Mouse (Mus musculus) erythroblast, embryonic 14.5 days (primary cell): ENCODE results near the gene Pdcl3. TPM values are rescaled to one million over a fixed set of nuclear protein-coding genes. Genes with fewer than 3 reads are reported as not detected.
A peak's percentile ranks its signal among the peaks of the same experiment; 100 is the strongest.

Experiments
- H3K27me3 ChIP-seq: 2 replicates; pipeline ENCODE4 v1.6.1; 2012; ENCODE audit warnings: inconsistent platforms; ENCODE audit not compliant: control insufficient read depth
- H3K36me3 ChIP-seq: 2 replicates; pipeline ENCODE4 v1.6.1; 2012; ENCODE audit warnings: mild to moderate bottlenecking, inconsistent platforms; ENCODE audit not compliant: control insufficient read depth
- H3K4me1 ChIP-seq: 2 replicates; pipeline ENCODE4 v1.6.1; 2012; ENCODE audit warnings: inconsistent platforms; ENCODE audit not compliant: control insufficient read depth
- H3K4me3 ChIP-seq: replicated peaks from 2 replicates; pipeline ENCODE3; 2012; ENCODE audit warnings: moderate library complexity, mild to moderate bottlenecking, inconsistent platforms
- H3K9me3 ChIP-seq: 2 replicates; pipeline ENCODE4 v1.6.1; 2012; ENCODE audit warnings: low read length, inconsistent platforms, mixed read lengths; ENCODE audit not compliant: control insufficient read depth
- GATA1 ChIP-seq: IDR thresholded peaks from 2 replicates; pipeline ENCODE4 v1.6.1; 2012; ENCODE audit warnings: low read length, inconsistent platforms, mixed read lengths
- TAL1 ChIP-seq: IDR thresholded peaks from 3 replicates; pipeline ENCODE4 v1.6.1; 2012; ENCODE audit warnings: low read length, inconsistent platforms, mixed read lengths
- polyA plus RNA-seq: library from polyadenylated mRNA; stranded (reverse); fragments of >175 nt; gene quantifications from 2 replicates; pipeline ENCODE4 v1.2.3, GENCODE M21; 2012

Pdcl3 gene
- polyA plus RNA-seq, 1 experiment: 0.99 TPM

GRCm38 (mm10) chr1:38987080-38987864 lies 1.9 kb downstream of the Pdcl3 start:
- H3K36me3 ChIP-seq: peaks cover 4% of the 10 kb centered on the region
- peak overlapping the region; percentile 89 for H3K4me3 ChIP-seq
- no peaks in the 10 kb centered on the region for H3K9me3 ChIP-seq
- H3K27me3 ChIP-seq: no peaks in the 10 kb centered on the region
- peaks cover 21% of the 10 kb centered on the region for H3K4me1 ChIP-seq
- TF ChIP-seq GATA1 (no peak), TAL1 (no peak)

- H3K27me3 ChIP-seq: no peaks in the 10 kb centered on the region
- H3K36me3 ChIP-seq: peaks cover 5% of the 10 kb centered on the region
- peaks cover 21% of the 10 kb centered on the region for H3K4me1 ChIP-seq
- TF ChIP-seq TAL1: no peak
- TF ChIP-seq GATA1: no peak
- no peaks in the 10 kb centered on the region for H3K9me3 ChIP-seq
- H3K4me3 ChIP-seq: peak overlapping the region; percentile 89
Observed at GRCm38 (mm10) chr1:38987865-38988211, 2.4 kb downstream of the Pdcl3 start.

- Histone ChIP-seq H3K4me1 (peaks cover 21% of the 10 kb centered on the region), H3K4me3 (peak overlapping the region; percentile 89), H3K27me3 (no peaks in the 10 kb centered on the region), H3K9me3 (no peaks in the 10 kb centered on the region), H3K36me3 (peaks cover 5% of the 10 kb centered on the region)
- TF ChIP-seq GATA1 (no peak), TAL1 (no peak)
Observed at GRCm38 (mm10) chr1:38988357-38988756, 2.9 kb downstream of the Pdcl3 start.

GRCm38 (mm10) chr1:38992365-38992764 lies 7.0 kb downstream of the Pdcl3 start:
- peaks cover 31% of the 10 kb centered on the region for H3K36me3 ChIP-seq

GRCm38 (mm10) chr1:39001106-39001505 lies 15.7 kb downstream of the Pdcl3 start:
- Histone ChIP-seq H3K4me3 (no peak overlapping the region), H3K9me3 (no peaks in the 10 kb centered on the region), H3K27me3 (no peaks in the 10 kb centered on the region), H3K36me3 (peaks cover 15% of the 10 kb centered on the region), H3K4me1 (no peaks in the 10 kb centered on the region)
- TF ChIP-seq TAL1 (no peak), GATA1 (no peak)

More at GRCm38 (mm10) chr1:38992365-38992764, 7.0 kb downstream of the Pdcl3 start:
- Histone ChIP-seq H3K9me3 (no peaks in the 10 kb centered on the region), H3K27me3 (no peaks in the 10 kb centered on the region), H3K4me1 (peaks cover 15% of the 10 kb centered on the region), H3K4me3 (no peak overlapping the region)
- TF ChIP-seq GATA1: no peak
- TF ChIP-seq TAL1: no peak

GRCm38 (mm10) chr1:39005751-39006354 lies 20.4 kb downstream of the Pdcl3 start:
- TF ChIP-seq GATA1 (no peak), TAL1 (no peak)
- H3K36me3 ChIP-seq: no peaks in the 10 kb centered on the region
- no peaks in the 10 kb centered on the region for H3K9me3 ChIP-seq
- no peaks in the 10 kb centered on the region for H3K27me3 ChIP-seq
- H3K4me1 ChIP-seq: no peaks in the 10 kb centered on the region
- H3K4me3 ChIP-seq: no peak overlapping the region

- Histone ChIP-seq H3K9me3 (no peaks in the 10 kb centered on the region), H3K4me1 (no peaks in the 10 kb centered on the region), H3K36me3 (no peaks in the 10 kb centered on the region), H3K27me3 (no peaks in the 10 kb centered on the region), H3K4me3 (no peak overlapping the region)
- no peak for TF ChIP-seq TAL1
- TF ChIP-seq GATA1: no peak
Observed at GRCm38 (mm10) chr1:39006830-39007829, 21.7 kb downstream of the Pdcl3 start.

GRCm38 (mm10) chr1:39010583-39011021 lies 25.2 kb downstream of the Pdcl3 start:
- Histone ChIP-seq H3K36me3 (no peaks in the 10 kb centered on the region), H3K9me3 (no peaks in the 10 kb centered on the region), H3K27me3 (no peaks in the 10 kb centered on the region), H3K4me1 (no peaks in the 10 kb centered on the region), H3K4me3 (no peak overlapping the region)
- TF ChIP-seq TAL1 (no peak), GATA1 (no peak)

GRCm38 (mm10) chr1:39012576-39012975 lies 27.2 kb downstream of the Pdcl3 start:
- Histone ChIP-seq H3K9me3 (no peaks in the 10 kb centered on the region), H3K4me1 (no peaks in the 10 kb centered on the region), H3K4me3 (no peak overlapping the region), H3K27me3 (no peaks in the 10 kb centered on the region), H3K36me3 (no peaks in the 10 kb centered on the region)
- TF ChIP-seq GATA1 (no peak), TAL1 (no peak)
